Mouse (Mus musculus): ENCODE data around the gene Gdf2. TPM values are rescaled to one million over a fixed set of nuclear protein-coding genes. Genes with fewer than 3 reads are reported as not detected.

Gdf2 gene
- total RNA-seq, 2 experiments from 2014 or later: not detected

GRCm38 (mm10) chr14:33953761-33954160 is 12.9 kb downstream of the Gdf2 start, which contains the start of gene Rbp3:
Gene Rbp3 (plus strand): TSS chr14:33954003.
- no peak for DNase-seq (ENCODE audit: extremely low spot score in 1 of 2, low spot score in 1 of 2)

- no peak for DNase-seq (ENCODE audit: extremely low spot score in 1 of 2, low spot score in 1 of 2)
These were observed 15.2 kb downstream of the Gdf2 start for GRCm38 (mm10) chr14:33956055-33956454.

GRCm38 (mm10) chr14:33958186-33958585 is 17.3 kb downstream of the Gdf2 start:
- no peak for DNase-seq (ENCODE audit: extremely low spot score in 1 of 2, low spot score in 1 of 2)

GRCm38 (mm10) chr14:33958841-33959240 is 18.0 kb downstream of the Gdf2 start:
- DNase-seq (ENCODE audit: extremely low spot score in 1 of 2, low spot score in 1 of 2): no peak

DNA sequence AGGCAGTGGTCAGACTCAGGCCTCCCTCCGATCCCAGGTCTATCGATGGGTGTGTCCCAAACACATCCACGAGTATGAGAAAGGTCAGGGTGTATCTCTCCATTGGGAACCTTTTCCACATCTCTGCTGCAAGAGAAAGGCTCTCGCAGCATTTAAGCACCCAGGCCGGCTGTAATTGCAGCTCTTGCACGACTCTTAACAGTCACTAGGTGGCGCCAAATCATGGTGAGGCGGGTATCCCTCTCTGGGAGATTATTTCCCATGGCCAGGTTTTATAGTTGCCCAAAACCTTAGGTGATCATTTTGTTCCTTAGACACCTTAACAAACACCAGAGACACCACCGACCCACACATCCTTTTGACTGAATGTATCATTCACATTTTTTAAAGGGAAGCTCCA is 18.5 kb downstream of the Gdf2 start:
- peak in 1 of 2 experiments; percentile 59 for DNase-seq (ENCODE audit: extremely low spot score in 1 of 2, low spot score in 1 of 2)

- no peak for DNase-seq (ENCODE audit: extremely low spot score in 1 of 2, low spot score in 1 of 2)
These were observed 24.8 kb downstream of the Gdf2 start for GRCm38 (mm10) chr14:33965675-33966074.

DNA sequence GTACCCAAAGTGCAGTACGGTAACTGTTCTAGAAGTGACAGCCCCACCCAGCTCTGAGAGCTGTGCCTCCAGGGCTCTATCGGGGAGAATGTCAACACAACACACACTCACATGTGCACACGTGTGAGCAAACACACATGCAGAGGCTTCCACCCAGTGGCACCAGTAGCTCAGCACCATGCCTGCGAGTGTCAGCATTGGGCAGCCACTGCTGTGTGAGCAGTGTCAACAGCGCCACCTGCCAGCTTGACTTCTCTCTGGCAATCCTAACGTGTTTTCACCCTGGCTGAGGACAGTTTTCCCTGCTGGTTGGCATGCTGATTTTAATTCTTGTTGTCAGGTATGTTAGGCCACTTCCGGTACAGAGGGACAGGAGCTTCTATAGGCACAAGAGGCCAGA is 31.8 kb downstream of the Gdf2 start:
- DNase-seq (ENCODE audit: extremely low spot score in 1 of 2, low spot score in 1 of 2): no peak

DNA sequence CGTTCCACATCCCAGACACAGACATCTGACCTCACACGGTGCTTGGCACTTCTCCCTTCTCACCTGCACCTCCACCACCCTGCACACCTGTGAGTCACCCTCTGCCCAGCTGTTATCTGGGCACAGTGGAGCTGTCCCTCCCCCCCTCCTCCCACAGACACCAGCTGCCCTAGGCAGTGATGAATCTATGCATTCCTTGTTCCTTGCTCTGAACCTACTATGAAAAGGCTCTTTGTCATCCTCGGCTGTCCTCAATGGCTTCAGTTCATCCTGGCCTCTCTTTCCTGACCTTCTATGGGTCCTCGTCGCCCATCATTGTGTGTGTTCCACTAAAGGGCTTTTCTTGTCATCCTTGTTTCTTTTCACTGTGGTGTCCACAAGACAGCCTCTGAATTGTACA is 33.9 kb downstream of the Gdf2 start:
- DNase-seq (ENCODE audit: extremely low spot score in 1 of 2, low spot score in 1 of 2): no peak

GRCm38 (mm10) chr14:33977748-33978147 is 36.9 kb downstream of the Gdf2 start:
- DNase-seq (ENCODE audit: extremely low spot score in 1 of 2, low spot score in 1 of 2): no peak

- peak in 1 of 2 experiments; percentile 8 for DNase-seq (ENCODE audit: extremely low spot score in 1 of 2, low spot score in 1 of 2)
These were observed 37.8 kb downstream of the Gdf2 start, which contains the start of gene Zfp488 for GRCm38 (mm10) chr14:33978604-33979059. Gene Zfp488 (minus strand): TSS chr14:33978764.

DNA sequence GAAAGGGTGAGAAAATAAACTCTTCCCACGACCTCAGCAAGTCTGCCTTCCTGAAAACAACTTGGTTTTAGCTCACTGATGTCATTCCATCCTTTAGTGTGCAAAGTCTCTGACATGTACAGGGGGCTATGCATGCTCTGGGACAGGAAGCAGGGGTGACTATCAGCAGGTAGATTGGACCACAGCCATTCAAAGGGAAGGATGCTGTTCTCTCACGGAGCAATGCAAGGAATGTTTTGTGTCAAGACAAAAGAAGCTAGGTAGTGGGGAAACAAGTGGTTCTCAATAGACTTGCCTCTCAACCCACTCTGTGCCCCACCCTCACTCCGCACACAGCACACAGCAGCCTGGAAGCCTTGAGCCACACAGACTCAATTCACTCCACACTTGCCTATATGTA is 48.4 kb downstream of the Gdf2 start:
- no peak for DNase-seq (ENCODE audit: extremely low spot score in 1 of 2, low spot score in 1 of 2)

DNA sequence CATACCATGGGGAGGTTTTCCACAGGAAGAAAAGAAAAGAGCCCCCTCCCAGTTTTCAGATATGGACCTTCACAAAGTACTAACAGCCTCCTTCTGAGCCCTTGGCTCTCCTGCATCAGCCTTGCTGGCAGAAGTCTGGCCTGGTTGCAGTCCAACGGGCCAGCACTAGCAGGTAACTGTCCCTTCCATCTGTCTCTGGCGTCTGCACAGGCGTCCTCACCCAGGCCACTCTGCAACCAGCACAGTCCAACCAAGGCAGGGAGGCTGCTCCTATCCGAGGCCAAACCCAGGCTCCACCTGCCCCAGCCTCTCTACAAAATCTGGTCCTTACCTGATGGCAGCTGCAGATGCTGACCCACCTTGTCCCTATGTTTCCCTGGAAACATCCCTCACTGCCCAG is 51.1 kb downstream of the Gdf2 start:
- no peak for DNase-seq (ENCODE audit: extremely low spot score in 1 of 2, low spot score in 1 of 2)

DNA sequence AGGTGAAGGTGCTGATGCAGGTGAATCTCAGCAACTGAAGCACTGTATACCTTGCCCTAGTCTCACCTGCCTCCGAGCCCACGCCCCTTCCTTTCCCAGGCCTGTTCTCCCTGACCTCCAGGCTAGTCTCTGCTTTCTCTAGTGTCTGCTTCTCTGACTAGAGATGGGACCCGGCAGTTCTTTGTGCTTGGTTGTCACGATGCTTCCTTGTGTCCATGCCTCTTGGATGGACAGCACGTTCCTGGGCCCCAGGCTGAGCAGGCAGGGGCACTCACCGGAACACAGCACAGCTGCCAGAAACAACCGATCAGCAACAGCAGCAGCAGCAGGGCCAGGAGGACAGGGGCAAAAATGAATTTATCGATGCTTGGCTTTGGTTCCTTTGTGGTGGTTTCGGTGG is 52.2 kb downstream of the Gdf2 start:
- no peak for DNase-seq (ENCODE audit: extremely low spot score in 1 of 2, low spot score in 1 of 2)

GRCm38 (mm10) chr14:33993521-33994289 is 52.9 kb downstream of the Gdf2 start:
- no peak for DNase-seq (ENCODE audit: extremely low spot score in 1 of 2, low spot score in 1 of 2)

Other genes starting within 250 kb of the Gdf2 start
- gene Gdf10, start 17.5 kb upstream of the Gdf2 start, total RNA-seq (2021): 1 to 10 TPM; 6.9 to 7.0 TPM
- gene Rbp3, start 13.0 kb downstream of the Gdf2 start, total RNA-seq (2021): not detected
- gene Zfp488, start 37.7 kb downstream of the Gdf2 start, total RNA-seq (2021): 1 to 10 TPM; 6.6 to 7.3 TPM
- gene Gm30083, start 74.1 kb downstream of the Gdf2 start, total RNA-seq (2021): not detected
- gene Gm5460, start 75.7 kb downstream of the Gdf2 start, total RNA-seq (2021): not detected
- gene Antxrl, start 111.7 kb downstream of the Gdf2 start, total RNA-seq (2021): not detected
- gene Anxa8, start 144.9 kb downstream of the Gdf2 start, total RNA-seq (2021): under 1 TPM in 1 of 2 experiments, not detected in 1; 0.15 TPM
- not detected for gene A630023A22Rik, start 161.7 kb downstream of the Gdf2 start, total RNA-seq (2021)
- not detected for gene Npy4r, start 211.4 kb downstream of the Gdf2 start, total RNA-seq (2021)

Measured in layer of hippocampus, postnatal 25 days (tissue).